Mouse (Mus musculus): ENCODE measurements around the gene Sart1. TPM values are rescaled to one million over a fixed set of nuclear protein-coding genes. Genes with fewer than 3 reads are reported as not detected.

The Sart1 gene
- total and polyA plus RNA-seq, 3 experiments, result 46.7 to 104 (median 78.3) TPM

- TF ChIP-seq CHD1 (IDR thresholded peaks at IDR 0.05; ENCODE audit: low read depth, low read length), result no peak
- no peak for TF ChIP-seq RAD21 (IDR thresholded peaks at IDR 0.05; ENCODE audit: low read depth, low read length)
- TF ChIP-seq ELF1 (IDR thresholded peaks at IDR 0.05; ENCODE audit: low read depth, low read length), result peak; percentile 70
- TF ChIP-seq MAX (IDR thresholded peaks at IDR 0.05; ENCODE audit: low read length), result no peak
- TF ChIP-seq POLR2A (IDR thresholded peaks at IDR 0.05; ENCODE audit: low read depth, low read length), result peak; percentile 63; the same call in 1 of the 2 replicates
- TF ChIP-seq BHLHE40 (IDR thresholded peaks at IDR 0.05; ENCODE audit: low read depth, low read length), result no peak
- peak; percentile 63 for TF ChIP-seq HCFC1 (IDR thresholded peaks at IDR 0.05; ENCODE audit: low read depth, low read length)
- TF ChIP-seq JUND (conservative IDR thresholded peaks at IDR 0.05; ENCODE audit: low read depth, low read length), result no peak
- no peak for TF ChIP-seq ZKSCAN1 (IDR thresholded peaks at IDR 0.05; ENCODE audit: borderline replicate concordance, low read depth, low read length)
- no peak for TF ChIP-seq TBP (conservative IDR thresholded peaks at IDR 0.05; ENCODE audit: low read depth, low read length)
- TF ChIP-seq E2F4 (IDR thresholded peaks at IDR 0.05; ENCODE audit: insufficient replicate concordance, low read depth, low read length), result no peak
- TF ChIP-seq ZMIZ1 (IDR thresholded peaks at IDR 0.05; ENCODE audit: low read depth, low read length), result peak; percentile 10; the same call in 1 of the 2 replicates
- TF ChIP-seq NRF1 (IDR thresholded peaks at IDR 0.05; ENCODE audit: low read depth, low read length), result peak; percentile 44; the same call in 1 of the 2 replicates
- TF ChIP-seq MXI1 (IDR thresholded peaks at IDR 0.05; ENCODE audit: low read depth, low read length), result peak; percentile 12
- TF ChIP-seq JUN (IDR thresholded peaks at IDR 0.05; ENCODE audit: insufficient read depth, low read depth, low read length), result no peak
- TF ChIP-seq CHD2 (IDR thresholded peaks at IDR 0.05; ENCODE audit: low read length), result no peak
- TF ChIP-seq NELFE (IDR thresholded peaks at IDR 0.05; ENCODE audit: low read depth, low read length), result no peak
- TF ChIP-seq ETS1 (conservative IDR thresholded peaks at IDR 0.05; ENCODE audit: low read depth, low read length), result no peak
- TF ChIP-seq USF1 (IDR thresholded peaks at IDR 0.05; ENCODE audit: low read depth, low read length), result no peak
- TF ChIP-seq RCOR1 (conservative IDR thresholded peaks at IDR 0.05; ENCODE audit: low read depth, low read length), result no peak
These were observed 36.6 kb upstream of the Sart1 start, which contains the start of the genes Drap1 and AI837181 (continued) for GRCm38 (mm10) chr19:5424782-5425741.

GRCm38 (mm10) chr19:5424092-5424781 is 35.7 kb upstream of the Sart1 start:
- TF ChIP-seq MXI1 (IDR thresholded peaks at IDR 0.05; ENCODE audit: low read depth, low read length) (peak; percentile 78; the same call in 1 of the 2 replicates), TBP (conservative IDR thresholded peaks at IDR 0.05; ENCODE audit: low read depth, low read length) (no peak), SIN3A (IDR thresholded peaks at IDR 0.05; ENCODE audit: low read length) (peak; percentile 47; the same call in 1 of the 2 replicates), MAZ (IDR thresholded peaks at IDR 0.05; ENCODE audit: low read depth, low read length) (peak; percentile 13; the same call in 1 of the 2 replicates), MAX (IDR thresholded peaks at IDR 0.05; ENCODE audit: low read length) (peak; percentile 73; the same call in 1 of the 2 replicates), POLR2A (IDR thresholded peaks at IDR 0.05; ENCODE audit: low read depth, low read length) (no peak), ELF1 (IDR thresholded peaks at IDR 0.05; ENCODE audit: low read depth, low read length) (no peak), USF2 (conservative IDR thresholded peaks at IDR 0.05; ENCODE audit: low read depth, low read length) (no peak), ETS1 (conservative IDR thresholded peaks at IDR 0.05; ENCODE audit: low read depth, low read length) (no peak), KAT2A (IDR thresholded peaks at IDR 0.05; ENCODE audit: insufficient replicate concordance, low read length) (no peak), POLR2AphosphoS2 (IDR thresholded peaks at IDR 0.05; ENCODE audit: low read depth, low read length) (no peak), USF1 (IDR thresholded peaks at IDR 0.05; ENCODE audit: low read depth, low read length) (peak; percentile 23; the same call in 1 of the 2 replicates), NRF1 (IDR thresholded peaks at IDR 0.05; ENCODE audit: low read depth, low read length) (no peak), MEF2A (IDR thresholded peaks at IDR 0.05; ENCODE audit: borderline replicate concordance, low read depth, low read length) (0 out of 2 replicates have a peak, but pooled peaks have one; percentile 18), ZNF384 (IDR thresholded peaks at IDR 0.05; ENCODE audit: low read depth, low read length) (no peak), BHLHE40 (IDR thresholded peaks at IDR 0.05; ENCODE audit: low read depth, low read length) (no peak), MYC (IDR thresholded peaks at IDR 0.05; ENCODE audit: low read depth, low read length) (0 out of 2 replicates have a peak, but pooled peaks have one; percentile 22)
- Histone ChIP-seq H3K36me3 (replicated peaks in 1 of 2; ENCODE audit: control insufficient read depth in 1 of 2, insufficient read depth in 1 of 2, low read length in 1 of 2) (peaks cover 35 to 61% of the 10 kb centered on the region in 2 experiments), H3K4me3 (replicated peaks in 1 of 3; ENCODE audit: low read depth in 2 of 3, low read length in 2 of 3, poor library complexity in 1 of 3) (peak overlapping the region; percentile 62 to 76 (median 67)), H3K9ac (ENCODE audit: insufficient read depth, low read depth) (peak overlapping the region; percentile 94), H3K4me1 (ENCODE audit: control insufficient read depth in 1 of 2, insufficient read depth in 2 of 2) (peaks cover 16 to 32% of the 10 kb centered on the region in 2 experiments), H3K27me3 (replicated peaks) (no peaks in the 10 kb centered on the region), H3K4me2 (ENCODE audit: insufficient read depth, low read depth, poor library complexity, severe bottlenecking) (peak overlapping the region; percentile 52), H3K27ac (ENCODE audit: insufficient read depth, low read depth) (peak overlapping the region; percentile 21; the same call in 1 of the 2 replicates), H3K79me2 (replicated peaks; ENCODE audit: control insufficient read depth, extremely low read depth, insufficient read depth, poor library complexity, severe bottlenecking) (no peaks in the 10 kb centered on the region; the same call in 1 of the 2 replicates), H3K9me3 (replicated peaks; ENCODE audit: low read length) (no peaks in the 10 kb centered on the region)
- dilution Hi-C loops (cut with MboI; ENCODE audit: extremely low pct_ligation_motif_present, extremely low pct_unique_long_range_greater_than_20kb, low sequenced_read_pairs) (no loop called here), in situ Hi-C loops (cut with MboI; ENCODE audit: low pct_ligation_motif_present, low pct_unique_long_range_greater_than_20kb, low sequenced_read_pairs) (no loop called here)
- peak; percentile 62 for DNase-seq (ENCODE audit: extremely low read depth)
